Mouse (Mus musculus): ENCODE data around the gene Fam131c. TPM values are rescaled to one million over a fixed set of nuclear protein-coding genes. Genes with fewer than 3 reads are reported as not detected.

The Fam131c gene
- polyA plus RNA-seq, 1 experiment from 2014 or later = 2.9 TPM

DNA sequence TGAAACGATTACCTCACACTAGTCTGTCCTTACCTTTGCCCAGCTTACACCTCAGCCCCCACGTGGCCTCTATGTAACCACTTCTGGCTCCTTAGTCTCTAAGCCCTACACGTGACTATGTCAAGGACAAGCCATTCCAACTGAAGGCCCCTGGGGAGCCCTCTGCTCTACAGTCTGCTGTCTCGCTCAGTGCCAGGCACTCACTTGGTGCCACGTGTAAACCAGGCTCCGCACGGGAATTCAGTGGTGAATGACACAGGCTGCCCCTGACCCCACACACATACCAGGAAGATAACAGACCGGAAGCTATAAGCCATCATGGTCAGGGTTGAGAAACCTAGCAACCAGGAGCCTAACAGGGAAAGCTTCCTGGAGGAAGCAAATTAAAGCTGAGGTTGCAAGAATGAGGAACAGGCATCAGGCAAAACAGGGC is 20.6 kb upstream of the Fam131c start:
- DNase-seq (ENCODE audit: low spot score) = no peak
- H3K9me3 ChIP-seq (ENCODE audit: control insufficient read depth, low read length) = no peaks in the 10 kb centered on the region
- no peaks in the 10 kb centered on the region for H3K27me3 ChIP-seq (replicated peaks; ENCODE audit: control insufficient read depth, insufficient read depth, low read length)
- ATAC-seq (ENCODE audit: low read depth) = no peak
- H3K36me3 ChIP-seq (ENCODE audit: control insufficient read depth, insufficient read depth, low read length) = no peaks in the 10 kb centered on the region
- no peak overlapping the region for H3K27ac ChIP-seq (replicated peaks; ENCODE audit: low read depth, low read length)
- WGBS = 59% methylated on average over 8 of the region's 8 CpGs
- peaks cover 6% of the 10 kb centered on the region; the same call in 1 of the 2 replicates for H3K4me1 ChIP-seq (ENCODE audit: control insufficient read depth, insufficient read depth, low read length)
- no peak overlapping the region for H3K9ac ChIP-seq (ENCODE audit: low read depth, low read length)
- H3K4me3 ChIP-seq (ENCODE audit: low read depth, low read length) = no peak overlapping the region
- no peak overlapping the region for H3K4me2 ChIP-seq (ENCODE audit: low read depth, low read length)

DNA sequence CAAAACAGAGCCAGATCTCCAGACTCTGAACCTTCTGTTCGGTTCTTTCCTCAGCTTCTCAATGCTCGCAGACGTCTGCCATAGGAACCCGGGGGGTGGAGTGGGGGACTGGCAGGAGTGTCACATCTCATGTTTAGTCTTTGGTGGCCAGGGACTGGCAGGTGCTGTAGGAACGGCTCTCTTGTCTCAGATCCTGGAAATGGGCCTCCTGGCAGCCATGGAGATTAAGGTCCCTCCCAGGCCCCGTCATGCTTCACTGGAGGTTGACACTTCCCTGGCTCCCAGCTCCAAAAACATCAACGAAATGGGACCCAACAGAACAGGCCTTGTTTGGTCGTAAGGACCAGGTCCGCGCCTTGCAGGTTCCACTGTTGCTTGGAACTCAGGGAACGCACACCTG is 19.4 kb upstream of the Fam131c start:
- DNase-seq (ENCODE audit: low spot score) (no peak), ATAC-seq (ENCODE audit: low read depth) (no peak)
- Histone ChIP-seq H3K27ac (replicated peaks; ENCODE audit: low read depth, low read length) (no peak overlapping the region), H3K36me3 (ENCODE audit: control insufficient read depth, insufficient read depth, low read length) (no peaks in the 10 kb centered on the region), H3K9ac (ENCODE audit: low read depth, low read length) (no peak overlapping the region), H3K4me2 (ENCODE audit: low read depth, low read length) (no peak overlapping the region), H3K4me3 (ENCODE audit: low read depth, low read length) (no peak overlapping the region), H3K27me3 (replicated peaks; ENCODE audit: control insufficient read depth, insufficient read depth, low read length) (no peaks in the 10 kb centered on the region), H3K9me3 (ENCODE audit: control insufficient read depth, low read length) (no peaks in the 10 kb centered on the region), H3K4me1 (ENCODE audit: control insufficient read depth, insufficient read depth, low read length) (peaks cover 9% of the 10 kb centered on the region)
- 61% methylated on average over 11 of the region's 11 CpGs for WGBS

DNA sequence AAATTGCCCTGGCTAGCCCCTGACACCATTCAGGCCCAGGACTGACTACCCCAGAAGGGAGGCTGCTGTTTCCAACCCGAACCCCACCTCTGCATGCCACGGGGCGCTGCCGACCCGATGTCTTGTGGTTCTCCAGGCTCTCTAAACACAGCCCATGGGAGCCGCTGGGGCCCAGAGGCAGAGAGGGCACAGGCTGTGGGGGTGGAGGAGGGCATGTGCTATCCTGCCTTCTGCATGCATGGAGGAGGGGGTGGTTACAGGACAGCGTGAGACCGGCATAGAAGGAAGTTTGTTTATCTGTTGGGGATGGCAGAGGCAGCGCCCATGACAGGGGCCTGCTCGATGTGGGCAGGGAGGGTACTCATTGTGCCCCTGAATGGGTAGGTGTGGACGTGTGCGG is 18.0 kb upstream of the Fam131c start:
- 70% methylated on average over 12 of the region's 12 CpGs for WGBS
- no peak overlapping the region for H3K27ac ChIP-seq (replicated peaks; ENCODE audit: low read depth, low read length)
- H3K4me3 ChIP-seq (ENCODE audit: low read depth, low read length) = no peak overlapping the region
- no peaks in the 10 kb centered on the region for H3K27me3 ChIP-seq (replicated peaks; ENCODE audit: control insufficient read depth, insufficient read depth, low read length)
- H3K4me1 ChIP-seq (ENCODE audit: control insufficient read depth, insufficient read depth, low read length) = peaks cover 11% of the 10 kb centered on the region
- ATAC-seq (ENCODE audit: low read depth) (0 out of 2 replicates have a peak, but pooled peaks have one; percentile 51), DNase-seq (ENCODE audit: low spot score) (no peak)
- H3K36me3 ChIP-seq (ENCODE audit: control insufficient read depth, insufficient read depth, low read length) = no peaks in the 10 kb centered on the region
- no peak overlapping the region for H3K9ac ChIP-seq (ENCODE audit: low read depth, low read length)
- no peak overlapping the region for H3K4me2 ChIP-seq (ENCODE audit: low read depth, low read length)
- H3K9me3 ChIP-seq (ENCODE audit: control insufficient read depth, low read length) = no peaks in the 10 kb centered on the region

DNA sequence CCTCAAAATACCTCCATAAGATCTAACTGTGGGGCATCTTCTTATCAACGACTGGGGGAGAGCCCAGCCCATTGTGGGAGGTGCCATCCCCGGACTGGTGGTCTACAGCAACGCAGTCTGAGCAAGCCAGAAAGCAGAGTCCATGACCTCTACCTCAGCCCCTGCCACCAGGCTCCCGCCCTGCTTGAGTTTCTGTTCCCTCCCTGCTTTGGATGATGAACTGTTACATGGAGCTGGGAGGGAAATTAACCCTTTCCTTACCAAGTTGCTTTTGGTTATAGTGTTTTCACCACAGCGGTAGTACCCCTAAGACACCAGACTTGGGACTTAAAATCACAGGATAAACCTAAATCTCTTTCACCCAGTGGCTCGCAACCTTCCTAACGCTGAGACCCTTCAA is 16.0 kb upstream of the Fam131c start:
- H3K9ac ChIP-seq (ENCODE audit: low read depth, low read length) = no peak overlapping the region
- no peak for DNase-seq (ENCODE audit: low spot score)
- no peaks in the 10 kb centered on the region for H3K27me3 ChIP-seq (replicated peaks; ENCODE audit: control insufficient read depth, insufficient read depth, low read length)
- no peak overlapping the region for H3K4me3 ChIP-seq (ENCODE audit: low read depth, low read length)
- H3K4me2 ChIP-seq (ENCODE audit: low read depth, low read length) = no peak overlapping the region
- H3K27ac ChIP-seq (replicated peaks; ENCODE audit: low read depth, low read length) = no peak overlapping the region
- ATAC-seq (ENCODE audit: low read depth) = no peak
- no peaks in the 10 kb centered on the region for H3K9me3 ChIP-seq (ENCODE audit: control insufficient read depth, low read length)
- WGBS = 49% methylated on average over 7 of the region's 7 CpGs
- H3K4me1 ChIP-seq (ENCODE audit: control insufficient read depth, insufficient read depth, low read length) = peaks cover 11% of the 10 kb centered on the region
- no peaks in the 10 kb centered on the region for H3K36me3 ChIP-seq (ENCODE audit: control insufficient read depth, insufficient read depth, low read length)

DNA sequence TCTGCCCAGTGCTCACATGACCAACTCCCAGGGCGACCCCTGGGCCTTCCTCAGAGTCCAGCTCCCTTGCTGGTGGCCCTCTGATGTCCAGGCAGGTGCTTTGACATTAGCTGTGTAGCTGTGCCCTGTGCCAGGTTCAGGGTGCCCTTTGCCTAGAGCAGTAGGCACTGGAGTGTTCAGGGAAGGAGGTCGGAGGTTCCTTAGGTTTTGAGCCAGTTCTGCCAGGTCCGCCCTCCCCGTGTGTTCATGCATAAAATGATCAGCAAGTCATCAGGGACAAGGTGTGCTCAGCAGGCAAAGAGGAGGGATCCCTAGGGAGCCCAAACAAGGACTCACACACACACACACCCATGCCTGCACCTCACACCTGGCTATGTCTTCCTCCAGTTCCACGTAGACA is 15.0 kb upstream of the Fam131c start:
- no peak for ATAC-seq (ENCODE audit: low read depth)
- H3K9ac ChIP-seq (ENCODE audit: low read depth, low read length) = no peak overlapping the region
- no peak overlapping the region for H3K27ac ChIP-seq (replicated peaks; ENCODE audit: low read depth, low read length)

DNA sequence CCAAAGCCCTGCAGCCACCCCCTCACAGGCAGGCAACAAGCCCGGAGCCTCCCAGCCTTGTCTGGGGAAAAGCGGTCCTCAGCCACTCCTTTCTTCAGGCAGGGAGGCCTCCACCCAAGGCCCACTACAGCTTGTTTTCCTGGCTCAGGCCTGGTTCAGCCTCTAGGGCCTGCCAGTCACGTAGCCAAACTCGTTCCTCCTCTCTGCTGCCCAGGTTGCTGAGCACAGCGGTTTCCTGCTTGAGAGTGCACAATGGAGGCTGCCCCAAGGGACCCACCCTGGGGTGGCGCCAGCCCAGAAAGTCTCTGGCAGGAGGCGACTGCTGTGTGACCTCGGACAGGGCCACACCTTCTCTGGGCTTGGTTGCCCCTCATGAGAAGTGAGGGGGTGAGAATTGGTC is 14.2 kb upstream of the Fam131c start:
- ATAC-seq (ENCODE audit: low read depth) (peak; percentile 62; the same call in 1 of the 2 replicates), DNase-seq (ENCODE audit: low spot score) (peak; percentile 77)
- H3K4me3 ChIP-seq (ENCODE audit: low read depth, low read length) = no peak overlapping the region
- peaks cover 5% of the 10 kb centered on the region; the same call in 1 of the 2 replicates for H3K4me1 ChIP-seq (ENCODE audit: control insufficient read depth, insufficient read depth, low read length)
- H3K4me2 ChIP-seq (ENCODE audit: low read depth, low read length) = no peak overlapping the region
- no peaks in the 10 kb centered on the region for H3K27me3 ChIP-seq (replicated peaks; ENCODE audit: control insufficient read depth, insufficient read depth, low read length)
- H3K9ac ChIP-seq (ENCODE audit: low read depth, low read length) = peak overlapping the region; percentile 34; the same call in 1 of the 2 replicates
- H3K36me3 ChIP-seq (ENCODE audit: control insufficient read depth, insufficient read depth, low read length) = no peaks in the 10 kb centered on the region
- H3K27ac ChIP-seq (replicated peaks; ENCODE audit: low read depth, low read length) = 0 out of 2 replicates have a peak overlapping the region, but pooled peaks have one; percentile 44
- H3K9me3 ChIP-seq (ENCODE audit: control insufficient read depth, low read length) = no peaks in the 10 kb centered on the region
- 45% methylated on average over 8 of the region's 8 CpGs for WGBS

More for the DNA sequence above, 15.0 kb upstream of the Fam131c start:
- Histone ChIP-seq H3K4me3 (ENCODE audit: low read depth, low read length) (no peak overlapping the region), H3K36me3 (ENCODE audit: control insufficient read depth, insufficient read depth, low read length) (no peaks in the 10 kb centered on the region), H3K9me3 (ENCODE audit: control insufficient read depth, low read length) (no peaks in the 10 kb centered on the region), H3K27me3 (replicated peaks; ENCODE audit: control insufficient read depth, insufficient read depth, low read length) (no peaks in the 10 kb centered on the region), H3K4me1 (ENCODE audit: control insufficient read depth, insufficient read depth, low read length) (peaks cover 8% of the 10 kb centered on the region), H3K4me2 (ENCODE audit: low read depth, low read length) (no peak overlapping the region)
- no peak for DNase-seq (ENCODE audit: low spot score)
- WGBS = 83% methylated on average over 5 of the region's 5 CpGs

DNA sequence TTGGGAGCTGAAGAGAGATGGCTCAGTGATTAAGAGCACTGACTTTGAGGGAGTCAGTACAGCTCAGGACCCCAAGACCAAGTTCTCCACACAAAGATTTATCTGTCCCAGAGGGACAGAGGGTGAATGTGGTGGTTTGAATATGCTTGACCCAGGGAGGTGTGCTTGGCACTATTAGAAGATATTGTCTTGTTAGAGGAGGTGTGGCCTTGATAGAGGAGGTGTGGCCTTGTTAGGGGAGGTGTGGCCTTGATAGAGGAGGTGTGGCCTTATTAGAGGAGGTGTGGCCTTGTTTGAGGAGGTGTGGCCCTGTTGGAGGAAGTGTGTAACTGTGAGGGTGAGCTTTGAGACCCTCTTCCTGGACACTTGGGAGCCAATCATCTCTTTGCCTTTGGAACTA is 10.2 kb upstream of the Fam131c start:
- Histone ChIP-seq H3K27me3 (replicated peaks; ENCODE audit: control insufficient read depth, insufficient read depth, low read length) (no peaks in the 10 kb centered on the region), H3K36me3 (ENCODE audit: control insufficient read depth, insufficient read depth, low read length) (no peaks in the 10 kb centered on the region), H3K4me2 (ENCODE audit: low read depth, low read length) (no peak overlapping the region), H3K9me3 (ENCODE audit: control insufficient read depth, low read length) (no peaks in the 10 kb centered on the region), H3K27ac (replicated peaks; ENCODE audit: low read depth, low read length) (no peak overlapping the region), H3K4me3 (ENCODE audit: low read depth, low read length) (no peak overlapping the region), H3K9ac (ENCODE audit: low read depth, low read length) (no peak overlapping the region), H3K4me1 (ENCODE audit: control insufficient read depth, insufficient read depth, low read length) (peaks cover 5% of the 10 kb centered on the region; the same call in 1 of the 2 replicates)
- ATAC-seq (ENCODE audit: low read depth) (no peak), DNase-seq (ENCODE audit: low spot score) (no peak)

DNA sequence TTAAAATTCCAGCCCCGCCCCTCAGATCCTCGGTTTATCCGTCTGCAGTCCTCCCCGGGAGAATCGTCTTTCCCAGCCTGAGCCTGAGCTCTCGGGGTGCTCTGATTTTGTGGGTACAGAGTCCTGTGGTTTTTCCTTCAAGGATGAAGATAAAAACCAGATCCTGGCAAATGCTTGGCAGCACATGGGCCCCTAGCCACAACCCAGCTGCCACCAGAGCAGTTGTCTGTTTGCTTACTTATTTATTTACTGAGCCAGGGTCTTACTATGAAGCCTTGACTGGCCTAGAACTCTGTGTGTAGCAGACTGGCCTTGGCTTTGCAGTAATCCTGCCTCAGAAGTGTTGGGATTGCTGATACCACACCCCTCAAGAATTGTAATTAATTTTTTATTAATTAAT is 8.8 kb upstream of the Fam131c start:
- Histone ChIP-seq H3K27ac (replicated peaks; ENCODE audit: low read depth, low read length) (no peak overlapping the region), H3K9me3 (ENCODE audit: control insufficient read depth, low read length) (no peaks in the 10 kb centered on the region), H3K4me1 (ENCODE audit: control insufficient read depth, insufficient read depth, low read length) (no peaks in the 10 kb centered on the region), H3K36me3 (ENCODE audit: control insufficient read depth, insufficient read depth, low read length) (no peaks in the 10 kb centered on the region), H3K4me3 (ENCODE audit: low read depth, low read length) (no peak overlapping the region), H3K27me3 (replicated peaks; ENCODE audit: control insufficient read depth, insufficient read depth, low read length) (no peaks in the 10 kb centered on the region; the same call in 1 of the 2 replicates), H3K4me2 (ENCODE audit: low read depth, low read length) (no peak overlapping the region), H3K9ac (ENCODE audit: low read depth, low read length) (no peak overlapping the region)
- 85% methylated on average over 6 of the region's 6 CpGs for WGBS
- ATAC-seq (ENCODE audit: low read depth) (no peak), DNase-seq (ENCODE audit: low spot score) (no peak)

DNA sequence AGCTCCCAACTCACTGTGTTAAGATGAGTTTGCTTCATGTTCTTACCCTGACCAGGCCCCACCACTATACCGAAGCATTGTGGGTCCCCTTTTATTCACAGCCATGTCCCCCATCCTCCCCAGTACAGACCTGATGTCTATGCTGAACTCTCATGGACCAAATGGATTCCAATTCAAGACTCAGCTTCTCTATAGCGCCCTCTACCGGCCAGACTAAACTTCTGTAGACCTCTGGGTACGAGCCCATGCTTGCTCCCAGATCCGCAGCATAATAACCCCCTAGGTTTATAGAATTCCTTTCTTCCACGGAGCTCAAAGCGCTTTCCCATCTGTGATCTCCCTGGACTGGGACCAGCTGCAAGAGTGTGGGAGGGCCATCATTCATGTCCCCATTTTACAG is 7.2 kb upstream of the Fam131c start:
- Histone ChIP-seq H3K9me3 (ENCODE audit: control insufficient read depth, low read length) (no peaks in the 10 kb centered on the region), H3K27ac (replicated peaks; ENCODE audit: low read depth, low read length) (no peak overlapping the region), H3K27me3 (replicated peaks; ENCODE audit: control insufficient read depth, insufficient read depth, low read length) (peaks cover 9% of the 10 kb centered on the region), H3K4me1 (ENCODE audit: control insufficient read depth, insufficient read depth, low read length) (no peaks in the 10 kb centered on the region), H3K36me3 (ENCODE audit: control insufficient read depth, insufficient read depth, low read length) (no peaks in the 10 kb centered on the region), H3K4me3 (ENCODE audit: low read depth, low read length) (no peak overlapping the region), H3K9ac (ENCODE audit: low read depth, low read length) (no peak overlapping the region), H3K4me2 (ENCODE audit: low read depth, low read length) (no peak overlapping the region)
- ATAC-seq (ENCODE audit: low read depth) (no peak), DNase-seq (ENCODE audit: low spot score) (peak; percentile 62)
- WGBS = 32% methylated on average over 7 of the region's 7 CpGs

Measured in embryonic facial prominence, embryonic 14.5 days (tissue).